Mouse (Mus musculus): Measurements from ENCODE around the gene Fjx1. TPM values are rescaled to one million over a fixed set of nuclear protein-coding genes. Genes with fewer than 3 reads are reported as not detected.

Fjx1 gene
- total RNA-seq (2023) = not detected

DNA sequence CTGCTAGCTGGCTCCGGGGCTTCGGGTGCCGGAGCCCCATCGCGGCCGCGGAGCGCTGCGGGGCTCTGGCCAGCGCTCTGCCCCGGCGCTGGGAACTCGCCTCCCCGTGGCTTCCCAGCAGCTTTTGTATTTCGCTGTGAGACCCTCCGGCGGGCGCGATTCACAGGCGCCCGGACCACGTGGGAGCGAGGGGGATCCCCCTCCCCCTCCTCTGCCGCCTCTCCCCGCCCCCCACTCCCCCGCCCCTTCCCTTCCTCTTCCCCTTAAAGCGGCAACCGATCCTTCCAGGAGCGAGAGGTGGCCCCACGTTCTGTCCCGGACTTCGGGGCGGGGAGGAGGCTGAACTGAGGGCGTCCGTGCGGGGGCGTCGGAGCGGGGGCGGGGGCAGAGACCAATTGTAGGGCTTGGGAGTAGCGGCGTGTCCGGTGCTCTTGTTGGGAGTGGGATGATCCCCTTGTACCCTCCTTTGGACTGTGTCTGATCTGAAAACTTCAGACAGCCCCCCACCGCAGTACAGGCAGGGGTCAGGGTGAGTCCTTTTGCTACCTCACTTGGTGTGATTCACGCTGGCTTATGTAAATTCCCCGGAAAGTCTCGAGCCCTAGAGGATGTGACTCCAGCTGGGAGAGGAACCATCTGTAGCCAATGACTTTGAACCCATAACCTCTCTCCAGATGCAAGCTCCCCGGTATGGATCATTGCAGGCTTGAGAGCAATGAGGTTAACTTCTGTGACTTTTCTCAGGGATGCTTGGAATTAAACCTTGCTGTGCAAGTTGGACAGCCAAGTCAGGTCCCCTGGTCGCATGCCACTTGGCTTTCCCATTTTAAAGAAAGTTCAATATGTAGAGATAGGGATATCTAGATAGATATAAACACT is at the start of gene Fjx1:
TSS of gene Fjx1 (minus strand) at position 829 of the 879 bp plus-strand sequence.

DNA sequence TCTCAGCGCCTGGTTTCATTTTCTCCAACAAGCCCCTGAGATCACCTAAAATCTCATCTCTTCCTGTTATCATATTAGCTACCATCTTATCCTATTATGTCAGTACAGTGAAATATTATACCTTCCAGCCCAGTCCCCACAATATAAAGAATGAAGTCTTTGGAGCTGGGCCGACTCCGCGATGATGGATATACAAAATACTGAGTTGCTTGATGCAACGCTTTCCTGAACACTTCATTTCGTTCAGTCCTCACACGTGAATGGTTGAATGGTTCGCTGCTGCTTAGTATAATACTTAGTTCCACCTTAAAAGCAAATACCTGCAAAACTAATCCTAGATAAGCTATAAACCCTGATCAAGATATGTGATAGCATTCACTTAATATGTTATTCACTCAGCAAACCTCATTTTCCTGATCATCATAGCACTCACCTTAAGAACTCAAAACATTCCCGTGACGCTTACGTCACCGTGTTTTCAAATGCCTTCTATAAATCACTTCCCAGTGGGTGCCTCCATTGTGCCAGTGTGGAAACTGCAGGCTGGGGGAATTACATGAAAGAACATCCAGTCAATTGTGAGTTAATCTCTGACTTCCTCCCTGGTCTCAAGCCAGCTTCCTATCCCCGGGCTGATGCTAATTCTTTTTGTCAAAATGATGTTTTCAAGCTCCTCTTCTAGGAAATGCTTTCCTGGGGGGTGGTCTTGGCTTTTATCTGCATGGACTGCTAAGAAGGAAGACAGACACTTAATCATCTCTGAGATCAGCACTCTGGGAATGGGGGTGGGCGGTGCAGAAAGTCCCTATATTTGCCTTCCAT is 44.7 kb downstream of the Fjx1 start, which contains the start of gene Trim44:
TSS of gene Trim44 (minus strand) at position 466 of the 822 bp plus-strand sequence.

Other genes starting within 250 kb of the Fjx1 start
- gene Trim44, start 44.7 kb downstream of the Fjx1 start, total RNA-seq (2023) = 10 to 100 TPM; 58.9 to 59.4 TPM
- gene Pamr1, start 97.5 kb upstream of the Fjx1 start, total RNA-seq (2023) = 1 to 10 TPM in 1 of 2 experiments, under 1 TPM in 1; 0.58 to 2.9 TPM
- under 1 TPM in 1 of 2 experiments, not detected in 1; 0.20 TPM for gene Slc1a2, start 206.2 kb upstream of the Fjx1 start, total RNA-seq (2023)